8 mouse cellular contexts compared by ENCODE assay signal in genomic region chr5:17776571-17776970, GRCm38 (mm10).
DNase-seq lines count a peak whose midpoint lies in the region; ATAC-seq and TF ChIP-seq lines count a peak whose summit lies in the region.

No protein-coding gene starts in this region.

- H3K4me3 ChIP-seq in ES-E14 (ENCODE audit: insufficient read depth in 1 of 2, low read depth in 1 of 2, low read length in 2 of 2, poor library complexity in 1 of 2, severe bottlenecking in 1 of 2) = no peak overlapping the region
- H3K4me3 ChIP-seq in liver, embryonic 12.5 days = no peak overlapping the region

- 60% methylated on average over 6 of the region's 6 CpGs for WGBS in liver, embryonic 12.5 days (ENCODE audit: insufficient replicate concordance)

- no peaks in the 10 kb centered on the region for H3K27me3 ChIP-seq in liver, embryonic 12.5 days (replicated peaks)

- no peaks in the 10 kb centered on the region for H3K9me3 ChIP-seq in ES-E14 (ENCODE audit: control insufficient read depth, insufficient read depth, low read depth, low read length)
- H3K9me3 ChIP-seq in liver, embryonic 12.5 days (replicated peaks) = no peaks in the 10 kb centered on the region

- no peak overlapping the region for H3K27ac ChIP-seq in ES-E14 (ENCODE audit: insufficient read depth, low read depth, low read length, poor library complexity, severe bottlenecking)
- no peak overlapping the region for H3K27ac ChIP-seq in liver, embryonic 12.5 days

- H3K9ac ChIP-seq in ES-E14 (ENCODE audit: insufficient read depth, low read depth, low read length, poor library complexity, severe bottlenecking) = no peak overlapping the region
- H3K9ac ChIP-seq in liver, embryonic 12.5 days = no peak overlapping the region

- DNase-seq in adrenal gland, postnatal 14 days = peak; percentile 50
- DNase-seq in adrenal gland, adult 2 months = no peak
- peak; percentile 8 for DNase-seq in layer of hippocampus, adult 11-12 months (ENCODE audit: low spot score)
- DNase-seq in layer of hippocampus, postnatal 10 days (ENCODE audit: low spot score in 2 of 2) = no peak
- DNase-seq in ES-E14 (ENCODE audit: low read depth, low spot score) = peak; percentile 91
- peak; percentile 81 for DNase-seq in embryo, embryonic 10 days (ENCODE audit: low spot score)
- no peak for DNase-seq in spleen, adult 12 weeks (ENCODE audit: low spot score)

- no peaks in the 10 kb centered on the region for H3K36me3 ChIP-seq in ES-E14 (ENCODE audit: control insufficient read depth, insufficient read depth, low read length, poor library complexity, severe bottlenecking)
- H3K36me3 ChIP-seq in liver, embryonic 12.5 days = no peaks in the 10 kb centered on the region

- H3K4me1 ChIP-seq in ES-E14 (ENCODE audit: control insufficient read depth in 2 of 2, insufficient read depth in 2 of 2, low read length in 2 of 2, poor library complexity in 1 of 2) = no peaks in the 10 kb centered on the region
- no peaks in the 10 kb centered on the region for H3K4me1 ChIP-seq in liver, embryonic 12.5 days

- in situ Hi-C loops in ES-E14 (cut with MboI; ENCODE audit: low sequenced_read_pairs in 2 of 2, unreplicated experiment in 2 of 2) = no loop called here

- no peak overlapping the region for H3K4me2 ChIP-seq in liver, embryonic 12.5 days

- peak; percentile 61; the same call in 1 of the 2 replicates for ATAC-seq in liver, embryonic 12.5 days

TF ChIP-seq in ES-E14, 5 proteins besides CTCF, POLR2A, EP300 and RAD21:
- TF ChIP-seq MAFK (IDR thresholded peaks at IDR 0.05; ENCODE audit: insufficient read depth, low read depth, low read length) = no peak
- TF ChIP-seq HCFC1 (IDR thresholded peaks at IDR 0.05; ENCODE audit: borderline replicate concordance, insufficient read depth, low read length) = no peak
- TF ChIP-seq CHD2 (IDR thresholded peaks at IDR 0.05; ENCODE audit: low read depth, low read length) = no peak
- TF ChIP-seq ZNF384 (IDR thresholded peaks at IDR 0.05; ENCODE audit: low read depth, low read length) = no peak
- TF ChIP-seq ZC3H11A (IDR thresholded peaks at IDR 0.05; ENCODE audit: borderline replicate concordance, low read depth, low read length) = no peak
TF ChIP-seq in ES-E14: peak in this region for 0.

Comparison
In these comparisons a context has a peak if more than half of its experiments do, and no peak if none do; other contexts are left out.
1. DNase-seq: peak in adrenal gland, postnatal 14 days (single experiment), layer of hippocampus, adult 11-12 months (single experiment), ES-E14 (single experiment) and embryo, embryonic 10 days (single experiment); none in adrenal gland, adult 2 months (single experiment), layer of hippocampus, postnatal 10 days (0 of 2) and spleen, adult 12 weeks (single experiment).